Mouse (Mus musculus) small intestine, adult 2 months (tissue): ENCODE results near the gene Pilrb2.
"Not testable (repeated sequence)": the region's sequence is repeated elsewhere in the genome, so short reads cannot be mapped to it uniquely, and the experiment has no call there.

Experiments
- CTCF ChIP-seq: fragments of 200-500 bp; IDR thresholded peaks from 2 replicates; pipeline ENCODE4 v1.5.1; 2012; ENCODE audit warnings: low read depth, mild to moderate bottlenecking, control low read depth, inconsistent platforms, low read length, moderate library complexity, mixed read lengths; ENCODE audit not compliant: insufficient replicate concordance, insufficient read length; ENCODE audit errors: extremely low read depth
- POLR2A ChIP-seq: fragments of 200-500 bp; IDR thresholded peaks from 2 replicates; pipeline ENCODE4 v1.6.1; 2012; ENCODE audit warnings: low read depth, mild to moderate bottlenecking, control low read depth, inconsistent platforms, low read length, moderate library complexity

DNA sequence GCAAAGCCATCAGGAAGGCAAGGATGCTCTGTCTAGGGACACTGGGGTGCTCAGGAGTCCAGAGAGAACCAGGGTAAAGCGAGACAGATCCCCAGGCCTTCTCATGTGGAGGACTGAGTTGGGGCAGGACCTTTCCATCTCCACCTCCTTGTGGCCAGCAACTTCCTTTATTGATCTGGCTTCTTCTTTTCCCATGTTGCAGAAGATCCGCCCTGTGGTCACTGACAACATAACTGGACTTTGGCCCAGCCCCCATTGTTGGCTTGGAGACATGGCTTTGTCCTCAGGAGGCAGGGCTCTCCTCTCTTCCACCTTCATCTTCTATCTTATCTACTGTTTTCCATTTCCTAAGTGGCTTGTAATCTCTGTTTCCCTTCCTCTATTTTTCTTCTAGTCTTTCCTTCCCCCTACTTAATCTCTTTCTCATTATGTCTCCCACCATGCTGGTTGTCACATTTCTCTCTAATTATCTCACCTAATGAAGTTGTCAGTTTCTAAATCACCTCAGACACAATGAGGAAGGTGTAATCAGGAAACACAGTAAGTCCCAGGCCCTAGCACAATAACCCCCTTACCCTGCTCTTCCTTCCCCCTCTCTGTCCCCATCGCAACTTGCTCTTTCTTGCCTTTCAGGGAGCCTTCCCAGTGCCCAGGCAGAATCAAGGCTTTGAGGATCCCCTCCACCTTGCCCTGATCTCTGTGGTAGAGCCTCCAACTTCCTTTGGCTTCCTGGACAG, at the start of gene Pilrb2:
- TF ChIP-seq CTCF, POLR2A: not testable (repeated sequence)
